Mouse (Mus musculus): ENCODE data around the gene Pttg1. TPM values are rescaled to one million over a fixed set of nuclear protein-coding genes. Genes with fewer than 3 reads are reported as not detected.

Gene Pttg1
- polyA plus RNA-seq (2015; fragmentation: Nextera tagmentation; extraction: Ambion mirVana), result 124 and 130 TPM in 2 replicates

- TF ChIP-seq EP300 (IDR thresholded peaks at IDR 0.05) (no peak), CTCF (IDR thresholded peaks at IDR 0.05) (no peak)
- peak within 1 kb of the TSS; percentile 67 for H3K27ac ChIP-seq (ENCODE audit: low read length)
- H3K4me2 ChIP-seq (replicated peaks; ENCODE audit: low read depth, low read length), result peak within 1 kb of the TSS; percentile 56
- peaks cover 6% of the 10 kb centered on the region; the same call in 1 of the 2 replicates for H3K4me1 ChIP-seq (ENCODE audit: insufficient read depth, low read depth, low read length)
- H3K36me3 ChIP-seq (ENCODE audit: insufficient read depth, low read length), result peaks cover 6% of the 10 kb centered on the region; the same call in 1 of the 2 replicates
- 5% methylated on average over 27 of the region's 27 CpGs for WGBS
- H3K9ac ChIP-seq (replicated peaks; ENCODE audit: low read depth), result peak within 1 kb of the TSS; percentile 67
- DNase-seq (ENCODE audit: low spot score) (peak; percentile 97), ATAC-seq (peak; percentile 98)
- no peaks in the 10 kb centered on the region for H3K27me3 ChIP-seq (replicated peaks; ENCODE audit: insufficient read depth, low read length)
- H3K4me3 ChIP-seq (ENCODE audit: low read depth, low read length), result peak within 1 kb of the TSS; percentile 62
- no peaks in the 10 kb centered on the region for H3K9me3 ChIP-seq (ENCODE audit: low read length)
These were observed at the start of gene Pttg1 for GRCm38 (mm10) chr11:43425824-43426413. Gene Pttg1, minus strand, starts transcription at chr11:43426251.

GRCm38 (mm10) chr11:43474225-43474774 is 48.2 kb upstream of the Pttg1 start, which contains the start of gene C1qtnf2:
Gene C1qtnf2, plus strand, starts transcription at chr11:43474276.
- Histone ChIP-seq H3K36me3 (ENCODE audit: insufficient read depth, low read length) (no peaks in the 10 kb centered on the region), H3K27me3 (replicated peaks; ENCODE audit: insufficient read depth, low read length) (no peaks in the 10 kb centered on the region), H3K9ac (replicated peaks; ENCODE audit: low read depth) (no peak within 1 kb of the TSS), H3K4me3 (ENCODE audit: low read depth, low read length) (peak within 1 kb of the TSS; percentile 10; the same call in 1 of the 2 replicates), H3K9me3 (ENCODE audit: low read length) (no peaks in the 10 kb centered on the region), H3K4me1 (ENCODE audit: insufficient read depth, low read depth, low read length) (peaks cover 6% of the 10 kb centered on the region; the same call in 1 of the 2 replicates), H3K27ac (ENCODE audit: low read length) (no peak within 1 kb of the TSS), H3K4me2 (replicated peaks; ENCODE audit: low read depth, low read length) (peak within 1 kb of the TSS; percentile 49)
- ATAC-seq (peak; percentile 70), DNase-seq (ENCODE audit: low spot score) (peak; percentile 58)
- TF ChIP-seq CTCF (IDR thresholded peaks at IDR 0.05), result no peak
- no peak for TF ChIP-seq EP300 (IDR thresholded peaks at IDR 0.05)
- 3% methylated on average over 24 of the region's 24 CpGs for WGBS

GRCm38 (mm10) chr11:43473635-43474224 is 47.7 kb upstream of the Pttg1 start:
- 44% methylated on average over 15 of the region's 15 CpGs for WGBS
- peak overlapping the region; percentile 10; the same call in 1 of the 2 replicates for H3K4me3 ChIP-seq (ENCODE audit: low read depth, low read length)
- H3K27me3 ChIP-seq (replicated peaks; ENCODE audit: insufficient read depth, low read length), result no peaks in the 10 kb centered on the region
- ATAC-seq (no peak), DNase-seq (ENCODE audit: low spot score) (no peak)
- H3K4me1 ChIP-seq (ENCODE audit: insufficient read depth, low read depth, low read length), result peaks cover 6% of the 10 kb centered on the region; the same call in 1 of the 2 replicates
- H3K36me3 ChIP-seq (ENCODE audit: insufficient read depth, low read length), result no peaks in the 10 kb centered on the region
- H3K9ac ChIP-seq (replicated peaks; ENCODE audit: low read depth), result no peak overlapping the region
- H3K27ac ChIP-seq (ENCODE audit: low read length), result no peak overlapping the region
- TF ChIP-seq CTCF (IDR thresholded peaks at IDR 0.05), result no peak
- TF ChIP-seq EP300 (IDR thresholded peaks at IDR 0.05), result no peak
- peak overlapping the region; percentile 49 for H3K4me2 ChIP-seq (replicated peaks; ENCODE audit: low read depth, low read length)
- no peaks in the 10 kb centered on the region for H3K9me3 ChIP-seq (ENCODE audit: low read length)

GRCm38 (mm10) chr11:43473115-43473514 is 47.1 kb upstream of the Pttg1 start:
- 77% methylated on average over 1 of the region's 1 CpGs for WGBS
- no peak overlapping the region for H3K27ac ChIP-seq (ENCODE audit: low read length)
- DNase-seq (ENCODE audit: low spot score), result no peak

GRCm38 (mm10) chr11:43470881-43471820 is 45.1 kb upstream of the Pttg1 start:
- 55% methylated on average over 6 of the region's 6 CpGs for WGBS
- DNase-seq (ENCODE audit: low spot score) (peak; percentile 32), ATAC-seq (peak; percentile 32)
- peaks cover 6% of the 10 kb centered on the region; the same call in 1 of the 2 replicates for H3K4me1 ChIP-seq (ENCODE audit: insufficient read depth, low read depth, low read length)
- H3K27me3 ChIP-seq (replicated peaks; ENCODE audit: insufficient read depth, low read length), result no peaks in the 10 kb centered on the region
- H3K4me2 ChIP-seq (replicated peaks; ENCODE audit: low read depth, low read length), result no peak overlapping the region
- H3K9me3 ChIP-seq (ENCODE audit: low read length), result no peaks in the 10 kb centered on the region
- no peak overlapping the region for H3K9ac ChIP-seq (replicated peaks; ENCODE audit: low read depth)
- H3K4me3 ChIP-seq (ENCODE audit: low read depth, low read length), result no peak overlapping the region
- H3K36me3 ChIP-seq (ENCODE audit: insufficient read depth, low read length), result no peaks in the 10 kb centered on the region
- H3K27ac ChIP-seq (ENCODE audit: low read length), result no peak overlapping the region; the same call in 1 of the 2 replicates
- no peak for TF ChIP-seq EP300 (IDR thresholded peaks at IDR 0.05)
- no peak for TF ChIP-seq CTCF (IDR thresholded peaks at IDR 0.05)

More at GRCm38 (mm10) chr11:43473115-43473514, 47.1 kb upstream of the Pttg1 start:
- H3K9ac ChIP-seq (replicated peaks; ENCODE audit: low read depth), result no peak overlapping the region
- peaks cover 6% of the 10 kb centered on the region; the same call in 1 of the 2 replicates for H3K4me1 ChIP-seq (ENCODE audit: insufficient read depth, low read depth, low read length)
- no peak overlapping the region for H3K4me3 ChIP-seq (ENCODE audit: low read depth, low read length)
- no peak overlapping the region for H3K4me2 ChIP-seq (replicated peaks; ENCODE audit: low read depth, low read length)
- H3K27me3 ChIP-seq (replicated peaks; ENCODE audit: insufficient read depth, low read length), result no peaks in the 10 kb centered on the region
- no peak for TF ChIP-seq CTCF (IDR thresholded peaks at IDR 0.05)
- no peak for TF ChIP-seq EP300 (IDR thresholded peaks at IDR 0.05)
- no peaks in the 10 kb centered on the region for H3K36me3 ChIP-seq (ENCODE audit: insufficient read depth, low read length)
- no peak for ATAC-seq
- no peaks in the 10 kb centered on the region for H3K9me3 ChIP-seq (ENCODE audit: low read length)
